Mouse (Mus musculus): Measurements from ENCODE around the gene Lpcat2b. TPM values are rescaled to one million over a fixed set of nuclear protein-coding genes. Genes with fewer than 3 reads are reported as not detected.

The Lpcat2b gene
- total and polyA plus RNA-seq, 3 experiments, result 0.11 TPM; not detected in 2

GRCm38 (mm10) chr5:107438353-107438752 lies 7.0 kb downstream of the Lpcat2b start:
- TF ChIP-seq POLR2AphosphoS5 (IDR thresholded peaks at IDR 0.05; ENCODE audit: insufficient replicate concordance, low read depth, low read length), result no peak
- TF ChIP-seq GATA1 (IDR thresholded peaks at IDR 0.05; ENCODE audit: borderline replicate concordance, low read length), result no peak
- no peak for TF ChIP-seq GATA2 (IDR thresholded peaks at IDR 0.05; ENCODE audit: borderline replicate concordance, low read depth, low read length)
- no peak for TF ChIP-seq CTCF (IDR thresholded peaks at IDR 0.05; ENCODE audit: low read depth, low read length)
- no peak for TF ChIP-seq TAL1 (conservative IDR thresholded peaks at IDR 0.05; ENCODE audit: low read depth, low read length)
- DNase-seq (ENCODE audit: low spot score), result peak; percentile 18
- Histone ChIP-seq H3K9me3 (replicated peaks) (no peaks in the 10 kb centered on the region), H3K4me1 (ENCODE audit: insufficient read depth, low read depth, low read length) (peaks cover 31% of the 10 kb centered on the region), H3K4me3 (ENCODE audit: low read depth, low read length) (peak overlapping the region; percentile 84), H3K27me3 (ENCODE audit: insufficient read depth, low read length) (no peaks in the 10 kb centered on the region), H3K36me3 (replicated peaks) (peaks cover 3% of the 10 kb centered on the region)
- ATAC-seq (ENCODE audit: extremely low read depth, insufficient number of reproducible peaks, low FRiP score, poor library complexity, severe bottlenecking), result peak; percentile 9; the same call in 1 of the 2 replicates

- no peaks in the 10 kb centered on the region for H3K27me3 ChIP-seq (ENCODE audit: insufficient read depth, low read length)
- H3K36me3 ChIP-seq (replicated peaks), result peaks cover 8% of the 10 kb centered on the region
- TF ChIP-seq TAL1 (conservative IDR thresholded peaks at IDR 0.05; ENCODE audit: low read depth, low read length) (no peak), POLR2AphosphoS5 (IDR thresholded peaks at IDR 0.05; ENCODE audit: insufficient replicate concordance, low read depth, low read length) (no peak), GATA2 (IDR thresholded peaks at IDR 0.05; ENCODE audit: borderline replicate concordance, low read depth, low read length) (no peak), CTCF (IDR thresholded peaks at IDR 0.05; ENCODE audit: low read depth, low read length) (no peak), GATA1 (IDR thresholded peaks at IDR 0.05; ENCODE audit: borderline replicate concordance, low read length) (no peak)
- H3K4me3 ChIP-seq (ENCODE audit: low read depth, low read length), result no peak overlapping the region
- DNase-seq (ENCODE audit: low spot score), result no peak
- H3K9me3 ChIP-seq (replicated peaks), result no peaks in the 10 kb centered on the region
- peaks cover 22% of the 10 kb centered on the region for H3K4me1 ChIP-seq (ENCODE audit: insufficient read depth, low read depth, low read length)
- ATAC-seq (ENCODE audit: extremely low read depth, insufficient number of reproducible peaks, low FRiP score, poor library complexity, severe bottlenecking), result no peak
Measured at GRCm38 (mm10) chr5:107441881-107442280, 10.5 kb downstream of the Lpcat2b start.

- ATAC-seq (ENCODE audit: extremely low read depth, insufficient number of reproducible peaks, low FRiP score, poor library complexity, severe bottlenecking) (no peak), DNase-seq (ENCODE audit: low spot score) (no peak)
- TF ChIP-seq CTCF (IDR thresholded peaks at IDR 0.05; ENCODE audit: low read depth, low read length) (no peak), POLR2AphosphoS5 (IDR thresholded peaks at IDR 0.05; ENCODE audit: insufficient replicate concordance, low read depth, low read length) (no peak), TAL1 (conservative IDR thresholded peaks at IDR 0.05; ENCODE audit: low read depth, low read length) (no peak), GATA2 (IDR thresholded peaks at IDR 0.05; ENCODE audit: borderline replicate concordance, low read depth, low read length) (no peak), GATA1 (IDR thresholded peaks at IDR 0.05; ENCODE audit: borderline replicate concordance, low read length) (no peak)
- Histone ChIP-seq H3K36me3 (replicated peaks) (peaks cover 15% of the 10 kb centered on the region), H3K4me1 (ENCODE audit: insufficient read depth, low read depth, low read length) (peaks cover 7% of the 10 kb centered on the region; the same call in 1 of the 2 replicates), H3K4me3 (ENCODE audit: low read depth, low read length) (no peak overlapping the region), H3K9me3 (replicated peaks) (no peaks in the 10 kb centered on the region), H3K27me3 (ENCODE audit: insufficient read depth, low read length) (no peaks in the 10 kb centered on the region)
Measured at GRCm38 (mm10) chr5:107444251-107444650, 12.9 kb downstream of the Lpcat2b start.

GRCm38 (mm10) chr5:107447977-107448376 lies 16.6 kb downstream of the Lpcat2b start:
- Histone ChIP-seq H3K4me3 (ENCODE audit: low read depth, low read length) (no peak overlapping the region), H3K36me3 (replicated peaks) (peaks cover 25% of the 10 kb centered on the region), H3K4me1 (ENCODE audit: insufficient read depth, low read depth, low read length) (peaks cover 4% of the 10 kb centered on the region; the same call in 1 of the 2 replicates), H3K9me3 (replicated peaks) (no peaks in the 10 kb centered on the region), H3K27me3 (ENCODE audit: insufficient read depth, low read length) (no peaks in the 10 kb centered on the region)
- TF ChIP-seq POLR2AphosphoS5 (IDR thresholded peaks at IDR 0.05; ENCODE audit: insufficient replicate concordance, low read depth, low read length) (no peak), TAL1 (conservative IDR thresholded peaks at IDR 0.05; ENCODE audit: low read depth, low read length) (no peak), GATA2 (IDR thresholded peaks at IDR 0.05; ENCODE audit: borderline replicate concordance, low read depth, low read length) (no peak), CTCF (IDR thresholded peaks at IDR 0.05; ENCODE audit: low read depth, low read length) (no peak), GATA1 (IDR thresholded peaks at IDR 0.05; ENCODE audit: borderline replicate concordance, low read length) (no peak)
- ATAC-seq (ENCODE audit: extremely low read depth, insufficient number of reproducible peaks, low FRiP score, poor library complexity, severe bottlenecking) (no peak), DNase-seq (ENCODE audit: low spot score) (no peak)

GRCm38 (mm10) chr5:107448784-107449183 lies 17.4 kb downstream of the Lpcat2b start:
- H3K9me3 ChIP-seq (replicated peaks), result no peaks in the 10 kb centered on the region
- DNase-seq (ENCODE audit: low spot score) (no peak), ATAC-seq (ENCODE audit: extremely low read depth, insufficient number of reproducible peaks, low FRiP score, poor library complexity, severe bottlenecking) (no peak)

GRCm38 (mm10) chr5:107449620-107450019 lies 18.3 kb downstream of the Lpcat2b start:
- Histone ChIP-seq H3K4me3 (ENCODE audit: low read depth, low read length) (no peak overlapping the region), H3K27me3 (ENCODE audit: insufficient read depth, low read length) (no peaks in the 10 kb centered on the region), H3K36me3 (replicated peaks) (peaks cover 34% of the 10 kb centered on the region), H3K9me3 (replicated peaks) (no peaks in the 10 kb centered on the region), H3K4me1 (ENCODE audit: insufficient read depth, low read depth, low read length) (0 out of 2 replicates have a peak, but pooled peaks cover 4% of the 10 kb centered on the region)
- no peak for ATAC-seq (ENCODE audit: extremely low read depth, insufficient number of reproducible peaks, low FRiP score, poor library complexity, severe bottlenecking)
- DNase-seq (ENCODE audit: low spot score), result no peak
- TF ChIP-seq CTCF (IDR thresholded peaks at IDR 0.05; ENCODE audit: low read depth, low read length), result no peak
- no peak for TF ChIP-seq POLR2AphosphoS5 (IDR thresholded peaks at IDR 0.05; ENCODE audit: insufficient replicate concordance, low read depth, low read length)
- no peak for TF ChIP-seq TAL1 (conservative IDR thresholded peaks at IDR 0.05; ENCODE audit: low read depth, low read length)
- TF ChIP-seq GATA1 (IDR thresholded peaks at IDR 0.05; ENCODE audit: borderline replicate concordance, low read length), result no peak
- TF ChIP-seq GATA2 (IDR thresholded peaks at IDR 0.05; ENCODE audit: borderline replicate concordance, low read depth, low read length), result no peak

More at GRCm38 (mm10) chr5:107448784-107449183, 17.4 kb downstream of the Lpcat2b start:
- TF ChIP-seq GATA1 (IDR thresholded peaks at IDR 0.05; ENCODE audit: borderline replicate concordance, low read length) (no peak), TAL1 (conservative IDR thresholded peaks at IDR 0.05; ENCODE audit: low read depth, low read length) (no peak), CTCF (IDR thresholded peaks at IDR 0.05; ENCODE audit: low read depth, low read length) (no peak), GATA2 (IDR thresholded peaks at IDR 0.05; ENCODE audit: borderline replicate concordance, low read depth, low read length) (no peak), POLR2AphosphoS5 (IDR thresholded peaks at IDR 0.05; ENCODE audit: insufficient replicate concordance, low read depth, low read length) (no peak)
- Histone ChIP-seq H3K36me3 (replicated peaks) (peaks cover 31% of the 10 kb centered on the region), H3K27me3 (ENCODE audit: insufficient read depth, low read length) (no peaks in the 10 kb centered on the region), H3K4me3 (ENCODE audit: low read depth, low read length) (no peak overlapping the region), H3K4me1 (ENCODE audit: insufficient read depth, low read depth, low read length) (0 out of 2 replicates have a peak, but pooled peaks cover 4% of the 10 kb centered on the region)

Data from G1E (cell line).